Mouse (Mus musculus): Measurements from ENCODE around the gene Car3. TPM values are rescaled to one million over a fixed set of nuclear protein-coding genes. Genes with fewer than 3 reads are reported as not detected.

The Car3 gene
- total RNA-seq, 2 experiments from 2014 or later = 0.41 to 0.67 TPM

GRCm38 (mm10) chr3:14874402-14875040, 11.2 kb downstream of the Car3 start:
- peak in 1 of 2 experiments; percentile 79 for DNase-seq (ENCODE audit: low spot score in 2 of 2)

DNA sequence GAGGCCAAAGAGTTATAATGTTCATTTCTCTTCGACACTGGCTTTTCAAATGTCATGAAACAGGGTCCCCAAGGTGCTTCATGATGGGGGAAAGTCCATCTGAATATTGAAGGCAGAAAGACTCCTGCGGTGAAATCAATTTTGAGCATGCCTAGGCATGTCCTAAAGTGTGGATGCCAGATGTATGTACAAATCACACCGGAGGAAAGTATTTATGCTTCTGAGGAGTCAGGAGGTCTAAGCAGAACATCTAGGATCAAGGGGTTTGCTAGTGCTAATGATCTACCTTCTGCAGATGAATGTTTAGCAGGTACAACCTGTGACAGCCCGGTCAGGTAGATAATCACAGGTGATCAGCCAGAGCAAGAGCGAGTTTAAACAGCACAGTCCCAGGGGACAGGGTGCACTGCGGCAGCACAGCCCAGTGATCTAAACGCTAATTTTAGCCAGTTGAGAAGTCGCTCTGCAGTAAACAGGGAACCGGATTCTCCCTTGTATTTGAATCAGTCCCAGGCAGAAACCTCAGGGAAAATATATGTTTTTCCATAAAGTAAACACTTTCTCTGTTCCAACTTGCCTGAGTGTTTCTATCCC, 13.1 kb downstream of the Car3 start:
- no peak for DNase-seq (ENCODE audit: low spot score in 2 of 2)

DNA sequence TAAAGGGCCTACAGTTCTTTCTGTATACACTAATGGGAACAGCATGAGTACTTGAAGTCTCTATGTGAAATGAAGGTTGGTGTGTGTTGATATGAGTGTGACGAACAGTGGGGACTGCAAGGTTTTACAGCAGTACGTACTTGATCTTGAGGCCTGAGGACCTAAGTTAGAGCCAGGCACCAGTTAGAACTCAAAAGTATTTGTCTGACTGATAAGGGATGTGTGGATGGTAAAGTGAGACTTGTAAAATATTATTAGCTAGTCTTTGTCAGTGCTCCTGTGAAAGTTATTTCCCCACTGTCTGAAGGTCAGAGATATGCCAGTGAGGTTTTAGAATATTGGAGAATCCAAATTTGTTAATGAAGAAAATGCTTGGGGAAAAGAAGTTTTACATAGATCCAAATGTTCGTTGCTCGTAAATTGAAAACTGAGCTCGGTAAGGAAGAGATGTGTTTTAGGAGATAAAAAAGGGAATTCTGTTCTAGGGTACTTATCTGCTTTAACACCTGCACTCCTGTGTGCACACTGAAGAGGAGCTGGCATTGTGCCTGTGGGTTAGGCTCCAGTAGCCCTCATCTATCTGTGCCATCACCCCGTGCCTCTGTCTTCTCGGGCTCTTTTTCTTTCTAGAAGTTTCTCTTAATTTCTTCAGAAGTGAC, 14.1 kb downstream of the Car3 start:
- no peak for DNase-seq (ENCODE audit: low spot score in 2 of 2)

DNA sequence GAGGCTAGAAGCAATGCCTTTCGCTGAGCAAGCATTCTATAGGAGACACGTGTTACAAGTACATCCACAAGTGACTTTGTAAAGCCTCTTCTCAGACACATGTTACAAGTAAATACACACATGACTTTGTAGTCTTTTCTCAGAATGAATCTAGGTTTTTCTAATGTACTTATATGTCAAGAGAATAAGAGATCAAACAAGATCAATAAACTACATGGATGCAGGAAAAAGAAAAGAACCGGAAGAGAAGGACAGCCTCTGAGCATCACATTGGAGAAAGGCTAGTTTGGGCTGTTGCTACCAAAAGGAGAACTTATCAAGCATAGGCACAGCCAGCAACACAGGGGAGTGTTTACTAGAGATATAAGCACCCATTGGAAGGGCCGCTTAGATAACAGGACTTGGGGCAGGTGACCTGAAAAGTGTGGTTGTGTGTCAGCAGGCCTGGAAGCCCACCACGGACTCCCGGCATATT, 15.5 kb downstream of the Car3 start:
- DNase-seq (ENCODE audit: low spot score in 2 of 2) = no peak

DNA sequence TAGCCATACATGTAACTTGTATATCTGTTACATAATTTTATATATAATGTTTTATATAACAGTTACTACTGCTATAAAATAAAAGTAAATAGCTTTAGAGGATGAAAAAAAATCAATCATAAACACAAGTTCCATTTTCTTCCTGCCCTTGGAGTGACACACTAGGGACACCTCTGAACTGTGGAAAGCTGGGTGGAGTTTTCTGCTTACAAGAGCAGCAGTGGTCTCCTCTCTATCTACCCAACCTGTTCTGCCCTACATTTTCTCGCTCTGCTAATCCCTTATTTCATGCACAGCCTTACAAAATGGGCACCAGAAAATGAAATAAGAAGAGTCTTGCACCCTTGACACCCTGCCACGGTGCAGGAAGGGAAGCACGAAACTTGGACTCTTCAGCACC, 16.0 kb downstream of the Car3 start:
- no peak for DNase-seq (ENCODE audit: low spot score in 2 of 2)

GRCm38 (mm10) chr3:14880277-14880676, 17.0 kb downstream of the Car3 start:
- DNase-seq (ENCODE audit: low spot score in 2 of 2) = no peak

- no peak for DNase-seq (ENCODE audit: low spot score in 2 of 2)
These were observed 18.7 kb downstream of the Car3 start for GRCm38 (mm10) chr3:14882005-14882404.

DNA sequence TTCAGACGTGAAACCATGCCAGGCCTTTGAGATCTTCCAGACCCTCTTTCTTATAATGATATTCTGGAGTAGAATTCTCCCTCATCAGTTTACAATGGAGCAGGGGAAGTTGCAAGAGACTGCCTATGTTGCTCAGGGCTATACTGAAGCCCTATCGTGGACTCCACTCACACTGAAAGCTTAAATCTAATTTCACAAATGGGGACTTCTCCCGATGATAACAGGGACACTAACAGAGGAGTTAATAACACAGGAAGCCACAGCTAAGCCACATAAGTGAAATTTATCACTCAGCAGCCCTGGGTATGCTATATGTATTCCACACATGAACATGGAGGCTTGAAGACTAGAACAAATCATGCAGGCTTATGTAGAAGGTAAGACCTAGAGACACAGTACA, 19.4 kb downstream of the Car3 start:
- no peak for DNase-seq (ENCODE audit: low spot score in 2 of 2)

DNA sequence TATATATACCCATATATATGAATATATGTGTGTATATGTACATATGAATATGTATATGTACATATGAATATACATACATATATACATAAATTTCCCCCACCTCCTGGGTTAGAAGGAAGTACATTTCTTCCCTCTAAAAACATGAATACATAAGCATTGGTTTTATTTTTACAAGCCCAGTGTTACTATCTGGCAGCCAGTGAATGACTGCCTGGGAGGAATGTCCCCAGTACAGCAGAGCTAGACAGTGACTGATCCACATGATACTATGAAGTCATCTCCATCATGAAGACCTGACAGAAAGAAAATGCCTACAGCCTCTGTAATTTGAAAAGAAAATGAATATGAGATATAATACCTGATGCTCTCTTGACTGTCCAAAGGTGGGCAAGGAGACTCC, 21.5 kb downstream of the Car3 start:
- no peak for DNase-seq (ENCODE audit: low spot score in 2 of 2)

DNA sequence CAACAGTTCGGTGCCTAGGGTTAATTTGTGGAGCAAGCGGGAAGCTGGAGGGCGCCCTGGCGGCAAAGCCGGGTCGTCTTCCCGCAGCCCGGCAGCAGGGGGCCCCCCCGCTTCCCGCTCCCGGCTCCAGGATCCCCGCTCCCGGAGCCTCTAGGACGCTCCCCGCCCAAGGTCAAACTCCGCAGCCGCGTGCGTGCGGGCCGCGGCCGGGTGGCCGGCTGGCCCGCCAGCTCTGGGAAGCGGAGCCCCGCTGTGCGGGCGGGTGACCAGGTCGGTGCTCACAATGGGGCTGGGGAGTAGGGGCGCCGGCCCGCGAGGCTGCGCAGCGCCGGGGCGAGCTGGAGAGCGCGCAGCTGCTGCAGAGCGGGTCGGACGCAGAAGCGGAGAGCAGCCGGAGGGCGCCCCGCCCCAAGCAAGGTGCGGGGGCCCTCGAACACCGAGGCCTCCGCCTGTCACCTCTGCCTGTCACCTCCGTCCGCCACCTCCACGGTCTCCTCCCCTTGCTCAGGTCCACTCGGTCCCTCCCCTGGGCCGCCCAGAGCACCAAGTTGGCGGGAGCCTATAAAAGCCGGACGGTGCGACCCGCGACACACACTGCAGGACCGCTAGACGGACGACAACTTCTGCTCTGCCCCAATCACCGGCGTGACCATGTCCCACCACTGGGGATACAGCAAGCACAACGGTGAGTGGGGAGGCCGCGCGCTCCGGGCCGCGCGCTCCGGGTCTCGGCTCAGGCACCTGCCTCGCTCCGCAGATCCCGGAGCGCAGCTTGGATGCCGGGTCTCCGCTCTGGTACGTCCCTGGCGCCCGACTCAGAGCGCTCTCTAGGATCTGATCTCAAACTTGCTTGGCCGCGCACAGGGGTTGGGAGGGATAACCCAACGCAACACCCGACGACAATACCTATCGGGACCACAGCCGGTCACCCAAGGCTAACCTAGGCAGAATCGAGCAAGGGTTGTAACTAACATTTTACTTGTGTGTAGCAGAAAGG, 23.1 kb downstream of the Car3 start, which contains the start of gene Car2:
Gene Car2 (plus strand): TSS at position 172 of the 997 bp plus-strand sequence.
- DNase-seq (ENCODE audit: low spot score in 2 of 2) = peak; percentile 64 to 70

- no peak for DNase-seq (ENCODE audit: low spot score in 2 of 2)
These were observed 23.9 kb downstream of the Car3 start for GRCm38 (mm10) chr3:14887134-14887666.

DNA sequence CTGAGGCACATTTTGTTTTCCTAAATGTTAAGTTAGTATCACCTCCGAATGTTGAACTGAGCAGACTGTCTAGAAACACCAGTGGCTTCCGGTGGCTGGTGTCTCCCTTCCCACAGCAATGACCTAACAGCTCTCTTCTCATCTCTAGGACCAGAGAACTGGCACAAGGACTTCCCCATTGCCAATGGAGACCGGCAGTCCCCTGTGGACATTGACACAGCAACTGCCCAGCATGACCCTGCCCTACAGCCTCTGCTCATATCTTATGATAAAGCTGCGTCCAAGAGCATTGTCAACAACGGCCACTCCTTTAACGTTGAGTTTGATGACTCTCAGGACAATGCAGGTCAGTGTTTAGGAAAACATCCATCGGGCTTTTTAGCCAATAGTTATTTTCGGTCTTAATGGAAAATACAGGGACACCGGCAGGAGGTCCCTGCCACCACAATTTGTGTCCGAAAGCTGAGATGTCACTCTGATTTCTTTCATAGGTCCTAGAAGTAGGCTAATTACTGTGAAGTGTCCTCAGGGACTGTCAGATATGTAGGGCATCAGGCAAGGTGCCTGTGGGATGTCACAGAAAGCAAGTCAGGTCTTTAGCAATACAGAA, 24.5 kb downstream of the Car3 start:
- no peak for DNase-seq (ENCODE audit: low spot score in 2 of 2)

GRCm38 (mm10) chr3:14888549-14888948, 25.2 kb downstream of the Car3 start:
- DNase-seq (ENCODE audit: low spot score in 2 of 2) = no peak

- no peak for DNase-seq (ENCODE audit: low spot score in 2 of 2)
These were observed 25.8 kb downstream of the Car3 start for GRCm38 (mm10) chr3:14889085-14889484.

GRCm38 (mm10) chr3:14889716-14890409, 26.6 kb downstream of the Car3 start:
- DNase-seq (ENCODE audit: low spot score in 2 of 2) = peak in 1 of 2 experiments; percentile 8

GRCm38 (mm10) chr3:14892991-14893390, 29.7 kb downstream of the Car3 start:
- no peak for DNase-seq (ENCODE audit: low spot score in 2 of 2)

DNA sequence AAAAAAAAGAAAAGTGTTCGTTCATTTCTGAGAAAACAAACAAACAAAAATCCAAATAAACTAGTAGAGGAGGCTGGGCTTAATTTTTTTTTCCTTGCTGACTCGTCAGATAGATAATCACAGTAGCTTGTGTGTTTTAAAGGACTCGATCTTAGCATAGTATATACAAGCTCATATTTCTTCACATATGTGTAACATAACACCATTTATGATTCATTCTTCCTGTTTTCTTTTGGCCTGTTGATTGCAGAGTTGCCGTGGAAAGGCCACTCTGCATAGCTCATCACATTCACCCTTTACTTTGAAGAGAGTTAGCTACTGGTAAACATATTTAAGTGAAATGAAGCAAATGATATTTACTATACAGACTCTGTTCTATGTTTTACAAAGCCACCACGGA, 30.4 kb downstream of the Car3 start:
- DNase-seq (ENCODE audit: low spot score in 2 of 2) = no peak

DNA sequence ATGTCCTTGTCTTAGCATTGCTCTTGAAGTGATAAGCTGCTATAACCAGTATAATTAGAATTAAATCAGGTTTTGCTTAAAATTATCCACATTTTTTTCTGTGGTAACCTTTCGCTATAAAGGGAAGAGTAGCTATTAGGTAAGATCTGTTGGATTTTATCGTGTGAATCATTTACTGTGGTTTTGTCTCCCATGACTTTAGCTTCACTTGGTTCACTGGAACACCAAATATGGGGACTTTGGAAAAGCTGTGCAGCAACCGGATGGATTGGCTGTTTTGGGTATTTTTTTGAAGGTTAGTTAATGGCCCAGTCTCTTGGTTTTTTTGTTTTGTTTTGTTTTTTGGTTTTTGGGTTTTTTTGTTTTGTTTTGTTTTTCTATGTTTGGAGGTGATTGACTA, 32.0 kb downstream of the Car3 start:
- DNase-seq (ENCODE audit: low spot score in 2 of 2) = no peak

- DNase-seq (ENCODE audit: low spot score in 2 of 2) = no peak
These were observed 34.5 kb downstream of the Car3 start for GRCm38 (mm10) chr3:14897770-14898169.

GRCm38 (mm10) chr3:14903380-14903779, 40.1 kb downstream of the Car3 start:
- DNase-seq (ENCODE audit: low spot score in 2 of 2) = no peak
